ENCODE assay signal across 20 mouse cellular contexts in genomic region chr6:3585402-3585801, GRCm38 (mm10).
DNase-seq lines count a peak whose midpoint lies in the region; TF ChIP-seq lines count a peak whose summit lies in the region.
"Had no signal": no experiment of that assay in that cellular context is flagged by ENCODE, and none has a peak within 500 bp of the region (broad histone marks: within the 10 kb centered on the region; RNA-seq: fewer than 3 reads in every experiment).

No protein-coding gene starts in this region.

- no peaks in the 10 kb centered on the region for H3K27me3 ChIP-seq in CH12.LX (replicated peaks)
- H3K27me3 ChIP-seq: embryonic facial prominence, embryonic 12.5 days; forebrain, embryonic 15.5 days; heart, embryonic 15.5 days; hindbrain, embryonic 13.5 days had no signal

- H3K79me2 ChIP-seq in CH12.LX (replicated peaks; ENCODE audit: control insufficient read depth, extremely low read depth, insufficient read depth, poor library complexity, severe bottlenecking), result no peaks in the 10 kb centered on the region

- in situ Hi-C loops in CH12.LX (cut with MboI; ENCODE audit: low pct_ligation_motif_present, low pct_unique_long_range_greater_than_20kb, low sequenced_read_pairs), result no loop called here

- peaks cover 7 to 17% of the 10 kb centered on the region in 2 experiments for H3K36me3 ChIP-seq in CH12.LX (replicated peaks in 1 of 2; ENCODE audit: control insufficient read depth in 1 of 2, insufficient read depth in 1 of 2, low read length in 1 of 2)
- H3K36me3 ChIP-seq: embryonic facial prominence, embryonic 12.5 days; heart, embryonic 15.5 days had no signal

- TF ChIP-seq RAD21 in CH12.LX (IDR thresholded peaks at IDR 0.05; ENCODE audit: low read depth, low read length), result no peak

- no peak overlapping the region for H3K4me3 ChIP-seq in CH12.LX (replicated peaks in 1 of 3; ENCODE audit: low read depth in 2 of 3, low read length in 2 of 3, poor library complexity in 1 of 3)
- H3K4me3 ChIP-seq: embryonic facial prominence, embryonic 12.5 days; forebrain, embryonic 15.5 days; heart, adult 2 months; heart, embryonic 15.5 days; hindbrain, embryonic 13.5 days had no signal

- H3K9me3 ChIP-seq in CH12.LX (replicated peaks; ENCODE audit: low read length), result no peaks in the 10 kb centered on the region
- H3K9me3 ChIP-seq: embryonic facial prominence, embryonic 12.5 days; forebrain, embryonic 15.5 days; heart, embryonic 15.5 days; hindbrain, embryonic 13.5 days had no signal

- peaks cover 0 to 2% of the 10 kb centered on the region in 2 experiments; a peak in 1 of 4 replicates for H3K4me1 ChIP-seq in CH12.LX (ENCODE audit: control insufficient read depth in 1 of 2, insufficient read depth in 2 of 2)
- H3K4me1 ChIP-seq: embryonic facial prominence, embryonic 12.5 days; forebrain, embryonic 15.5 days; heart, embryonic 15.5 days; hindbrain, embryonic 13.5 days had no signal

- no peak for TF ChIP-seq CTCF in CH12.LX (conservative IDR thresholded peaks at IDR 0.05 in 1 of 2, IDR thresholded peaks at IDR 0.05 in 1 of 2; ENCODE audit: low read depth in 2 of 2, low read length in 2 of 2)

- dilution Hi-C loops in CH12.LX (cut with MboI; ENCODE audit: extremely low pct_ligation_motif_present, extremely low pct_unique_long_range_greater_than_20kb, low sequenced_read_pairs), result no loop called here

- DNase-seq in 416B (ENCODE audit: low read depth) (peak; percentile 8), CH12.LX (ENCODE audit: extremely low read depth) (peak; percentile 1)
- peak; percentile 46 for DNase-seq in adrenal gland, adult 8-10 months
- peak; percentile 48 to 59 for DNase-seq in adrenal gland, postnatal 36 days
- DNase-seq in right cerebral cortex, adult 2 months (ENCODE audit: low spot score in 2 of 2), result no peak
- DNase-seq in left cerebral cortex, adult 8-10 months (ENCODE audit: low spot score in 2 of 2), result no peak
- DNase-seq: B cell, adult 2 months; cerebellum, adult 11 months; cerebellum, adult 8-10 months; cerebellum, postnatal 14 days; gastrocnemius, postnatal 10 days; heart, adult 2 months; heart, postnatal 14 days; kidney, adult 11 months had no signal

- no peak overlapping the region for H3K4me2 ChIP-seq in CH12.LX (ENCODE audit: insufficient read depth, low read depth, poor library complexity, severe bottlenecking)
- H3K4me2 ChIP-seq: embryonic facial prominence, embryonic 12.5 days; forebrain, embryonic 15.5 days; heart, embryonic 11.5 days; heart, embryonic 15.5 days; hindbrain, embryonic 13.5 days had no signal

- no peak for TF ChIP-seq EP300 in CH12.LX (IDR thresholded peaks at IDR 0.05; ENCODE audit: low read length)

- TF ChIP-seq POLR2A in CH12.LX (IDR thresholded peaks at IDR 0.05; ENCODE audit: low read depth, low read length), result no peak

- no peak overlapping the region for H3K9ac ChIP-seq in CH12.LX (ENCODE audit: insufficient read depth, low read depth)
- H3K9ac ChIP-seq: embryonic facial prominence, embryonic 12.5 days; forebrain, embryonic 15.5 days; heart, embryonic 15.5 days; hindbrain, embryonic 13.5 days had no signal

- H3K27ac ChIP-seq in CH12.LX (ENCODE audit: insufficient read depth, low read depth), result no peak overlapping the region
- H3K27ac ChIP-seq: embryonic facial prominence, embryonic 12.5 days; forebrain, embryonic 15.5 days; heart, adult 2 months; heart, embryonic 15.5 days; hindbrain, embryonic 13.5 days; hindbrain, postnatal 0 days had no signal

TF ChIP-seq in CH12.LX, 34 proteins besides CTCF, POLR2A, EP300 and RAD21:
- no peak for TF ChIP-seq MEF2A (IDR thresholded peaks at IDR 0.05; ENCODE audit: borderline replicate concordance, low read depth, low read length)
- no peak for TF ChIP-seq USF2 (conservative IDR thresholded peaks at IDR 0.05; ENCODE audit: low read depth, low read length)
- TF ChIP-seq KAT2A (IDR thresholded peaks at IDR 0.05; ENCODE audit: insufficient replicate concordance, low read length), result no peak

Comparison
In these comparisons a context has a peak if more than half of its experiments do, and no peak if none do; other contexts are left out.
1. DNase-seq: peak in 416B (single experiment), CH12.LX (single experiment), adrenal gland, adult 8-10 months (single experiment) and adrenal gland, postnatal 36 days (2 of 2); none in right cerebral cortex, adult 2 months (0 of 2) and left cerebral cortex, adult 8-10 months (0 of 2).